Mouse (Mus musculus) liver, embryonic 14.5 days (tissue): Measurements from ENCODE around the gene Itpr1. TPM values are rescaled to one million over a fixed set of nuclear protein-coding genes. Genes with fewer than 3 reads are reported as not detected.

Experiments used
- ATAC-seq: fragments of 200-750 bp; cut with Nextera tagmentation; 2 replicates; pipeline ENCODE4 v1.8.0; 2017; ENCODE audit warnings: moderate number of reproducible peaks, mild to moderate bottlenecking, moderate library complexity; ENCODE audit not compliant: insufficient read depth
- DNase-seq, 3 experiments: peaks; one replicate each; pipeline ENCODE4 v3.0.0-alpha.2; 2012 to 2013; ENCODE audit warnings: low read depth in 3 of 3, low spot score in 3 of 3
- H3K27ac ChIP-seq: fragments of 300-500 bp; sonication (generic); 2 replicates; pipeline ENCODE4 v1.5.1; 2014; ENCODE audit warnings: moderate library complexity, mild to moderate bottlenecking, control low read depth, inconsistent platforms
- H3K27me3 ChIP-seq: fragments of 300-500 bp; sonication (generic); 2 replicates; pipeline ENCODE4 v1.6.1; 2014; ENCODE audit warnings: mild to moderate bottlenecking, low read length, moderate library complexity; ENCODE audit not compliant: control insufficient read depth, insufficient read depth
- H3K36me3 ChIP-seq: fragments of 300-500 bp; sonication (generic); replicated peaks from 2 replicates; pipeline ENCODE4 v1.6.1; 2014; ENCODE audit warnings: low read depth; ENCODE audit not compliant: control insufficient read depth, insufficient read depth
- H3K4me1 ChIP-seq, 2 experiments: fragments of 200-500 bp in 1 of 2; fragments of 300-500 bp in 1 of 2; sonication (generic) in 1 of 2; replicated peaks; 2 replicates each; pipeline ENCODE4 v1.6.1; 2012 to 2014; ENCODE audit warnings: antibody characterized with exemption in 1 of 2, inconsistent platforms in 1 of 2, low read length in 1 of 2; ENCODE audit not compliant: control insufficient read depth in 2 of 2, insufficient read depth in 2 of 2
- H3K4me2 ChIP-seq: fragments of 300-500 bp; sonication (generic); 2 replicates; pipeline ENCODE4 v1.6.1; 2014; ENCODE audit warnings: low read depth, mild to moderate bottlenecking, control low read depth, moderate library complexity
- H3K4me3 ChIP-seq, 2 experiments: fragments of 200-500 bp in 1 of 2; fragments of 300-500 bp in 1 of 2; sonication (generic) in 1 of 2; 2 replicates each; pipeline ENCODE4 v1.5.1; 2012 to 2014; ENCODE audit warnings: low read depth in 2 of 2, low read length in 2 of 2, mild to moderate bottlenecking in 2 of 2, control low read depth in 1 of 2, inconsistent platforms in 1 of 2, moderate library complexity in 1 of 2; ENCODE audit not compliant: insufficient read depth in 1 of 2
- H3K9ac ChIP-seq: fragments of 300-500 bp; sonication (generic); replicated peaks from 2 replicates; pipeline ENCODE4 v1.6.1; 2014; ENCODE audit warnings: mild to moderate bottlenecking, control low read depth, moderate library complexity
- H3K9me3 ChIP-seq: fragments of 300-500 bp; sonication (generic); 2 replicates; pipeline ENCODE4 v1.6.1; 2016; ENCODE audit warnings: low read length, mixed read lengths; ENCODE audit not compliant: control insufficient read depth
- CTCF ChIP-seq: IDR thresholded peaks from 2 replicates; pipeline ENCODE4 v1.5.1; 2016; ENCODE audit warnings: antibody characterized with exemption, low read depth, control low read depth
- EP300 ChIP-seq: IDR thresholded peaks from 2 replicates; pipeline ENCODE4 v1.6.1; 2016; ENCODE audit warnings: antibody characterized with exemption, low read depth
- WGBS: fragments of 180-500 bp; shearing (Covaris S2); extraction: QIAGEN DNeasy Blood & Tissue Kit; methylation state at CpG from one replicate; pipeline ENCODE4 v1.1.7; 2014; ENCODE audit not compliant: insufficient replicate concordance; 5-methylcytosine and 5-hydroxymethylcytosine counted together
- polyA plus RNA-seq, 2 experiments: library from polyadenylated mRNA; depleted of rRNA in 1 of 2; stranded (reverse) in 1 of 2; unstranded in 1 of 2; fragments of >200 nt; fragmentation: Nextera tagmentation in 1 of 2; extraction: Ambion mirVana in 1 of 2; gene quantifications; 2 replicates each; pipeline versions ENCODE4 v1.2.1 to v1.2.3; 2012 to 2014

The Itpr1 gene
- polyA plus RNA-seq, 2 experiments = 1.6 to 3.1 TPM

DNA sequence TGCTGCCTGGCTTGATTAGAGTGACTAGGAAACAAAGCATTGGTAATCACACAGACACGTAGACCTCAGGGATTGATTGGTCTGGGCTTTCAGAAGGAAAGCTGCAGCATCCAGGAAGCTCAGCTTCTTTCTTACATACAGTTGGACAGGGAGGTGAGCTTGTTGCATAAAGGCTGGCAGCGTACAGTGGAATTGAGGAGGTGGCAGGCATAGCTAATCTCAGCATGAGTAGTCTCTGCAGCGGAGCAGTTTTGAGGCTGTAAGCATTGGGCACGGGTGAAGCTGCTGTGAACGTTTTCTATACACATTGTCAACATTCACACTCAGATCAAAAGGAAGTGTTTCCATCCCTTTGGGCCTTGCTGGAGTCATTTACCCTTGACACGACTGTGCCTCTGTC, 124.4 kb downstream of the Itpr1 start:
- no peaks in the 10 kb centered on the region for H3K36me3 ChIP-seq
- no peak for DNase-seq

DNA sequence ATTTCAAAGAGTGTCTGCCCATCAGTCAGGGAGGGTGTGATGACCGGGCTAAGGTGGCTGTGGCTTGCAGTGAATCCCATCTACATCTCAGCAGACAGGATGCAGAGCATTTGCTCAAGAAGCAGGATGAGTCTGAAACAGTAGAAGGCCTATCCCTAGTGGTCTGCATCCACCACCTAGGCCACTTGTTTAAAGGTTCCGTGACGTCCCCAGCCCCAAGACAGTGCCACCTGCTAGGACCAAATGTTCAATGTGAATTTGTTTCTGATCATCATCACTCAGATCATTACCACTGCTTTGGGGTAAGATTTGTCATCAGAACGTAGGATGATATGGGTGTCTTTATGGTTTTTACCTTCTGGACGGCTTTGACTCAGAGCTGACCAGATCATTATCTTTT, 125.5 kb downstream of the Itpr1 start:
- Histone ChIP-seq H3K27ac (no peak overlapping the region), H3K9ac (no peak overlapping the region), H3K4me1 (no peaks in the 10 kb centered on the region), H3K27me3 (no peaks in the 10 kb centered on the region), H3K4me3 (no peak overlapping the region), H3K9me3 (no peaks in the 10 kb centered on the region), H3K36me3 (no peaks in the 10 kb centered on the region), H3K4me2 (no peak overlapping the region)
- TF ChIP-seq EP300 (no peak), CTCF (no peak)
- WGBS = 60% methylated on average over 5 of the region's 5 CpGs
- DNase-seq (no peak), ATAC-seq (no peak)

More for the DNA sequence above, 124.4 kb downstream of the Itpr1 start:
- 68% methylated on average over 6 of the region's 6 CpGs for WGBS
- Histone ChIP-seq H3K9me3 (no peaks in the 10 kb centered on the region), H3K27ac (no peak overlapping the region), H3K4me2 (no peak overlapping the region), H3K27me3 (no peaks in the 10 kb centered on the region), H3K4me1 (no peaks in the 10 kb centered on the region), H3K4me3 (no peak overlapping the region), H3K9ac (no peak overlapping the region)
- TF ChIP-seq EP300 (no peak), CTCF (no peak)
- no peak for ATAC-seq

DNA sequence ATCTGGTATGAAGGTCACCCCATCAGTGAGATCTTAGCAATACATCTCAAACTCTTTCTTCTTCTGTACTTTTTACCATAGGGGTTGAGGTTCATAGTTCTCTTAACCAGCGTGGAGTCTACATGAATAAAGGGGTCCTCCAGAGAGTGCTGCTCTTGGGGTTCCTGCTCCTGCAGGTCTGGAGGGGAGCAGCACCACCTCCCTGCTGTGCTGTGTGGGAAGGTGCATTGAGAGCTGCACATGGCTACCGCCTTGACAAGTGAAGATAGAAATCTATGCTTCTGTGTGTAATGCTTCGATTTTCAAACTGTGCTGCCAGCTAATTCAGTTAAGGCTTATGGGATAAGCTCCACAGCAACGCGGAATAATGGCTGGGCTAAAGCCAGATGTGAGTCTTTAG, 130.1 kb downstream of the Itpr1 start:
- Histone ChIP-seq H3K4me2 (no peak overlapping the region), H3K36me3 (no peaks in the 10 kb centered on the region), H3K9ac (no peak overlapping the region), H3K4me3 (no peak overlapping the region), H3K9me3 (no peaks in the 10 kb centered on the region), H3K4me1 (no peaks in the 10 kb centered on the region), H3K27ac (no peak overlapping the region), H3K27me3 (no peaks in the 10 kb centered on the region)
- ATAC-seq (no peak), DNase-seq (no peak)
- TF ChIP-seq CTCF = no peak
- no peak for TF ChIP-seq EP300
- WGBS = 67% methylated on average over 5 of the region's 5 CpGs

DNA sequence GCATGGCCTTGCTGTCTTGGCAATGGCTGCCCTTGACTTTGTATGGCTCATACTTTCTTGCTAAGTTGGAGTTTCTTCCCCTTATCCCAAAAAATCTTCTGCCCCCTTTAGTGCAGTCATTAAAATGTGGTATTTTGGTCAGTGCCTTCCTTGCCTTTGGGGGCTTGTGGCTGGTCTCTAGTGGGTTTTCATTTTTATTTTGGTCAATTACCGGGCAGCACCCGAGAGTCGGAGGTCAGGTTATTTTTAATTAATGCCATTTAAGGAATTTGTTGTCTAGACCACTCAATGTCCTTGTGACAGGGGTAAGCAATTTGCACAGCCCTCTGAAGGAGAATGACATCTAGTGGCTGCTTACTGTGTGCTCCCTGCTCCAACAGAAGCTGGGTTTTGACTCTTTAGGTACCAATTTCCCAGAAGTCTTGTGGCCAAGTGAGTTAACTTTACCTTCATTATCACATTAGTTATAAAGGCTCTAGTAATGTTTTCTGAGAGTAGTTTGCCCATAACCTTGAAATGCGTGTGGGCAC, 130.9 kb downstream of the Itpr1 start:
- Histone ChIP-seq H3K27me3 (no peaks in the 10 kb centered on the region), H3K4me1 (no peaks in the 10 kb centered on the region), H3K9ac (no peak overlapping the region), H3K9me3 (no peaks in the 10 kb centered on the region), H3K4me3 (no peak overlapping the region), H3K27ac (no peak overlapping the region), H3K4me2 (no peak overlapping the region), H3K36me3 (no peaks in the 10 kb centered on the region)
- DNase-seq (no peak), ATAC-seq (no peak)
- TF ChIP-seq EP300 (no peak), CTCF (no peak)
- 73% methylated on average over 4 of the region's 4 CpGs for WGBS

DNA sequence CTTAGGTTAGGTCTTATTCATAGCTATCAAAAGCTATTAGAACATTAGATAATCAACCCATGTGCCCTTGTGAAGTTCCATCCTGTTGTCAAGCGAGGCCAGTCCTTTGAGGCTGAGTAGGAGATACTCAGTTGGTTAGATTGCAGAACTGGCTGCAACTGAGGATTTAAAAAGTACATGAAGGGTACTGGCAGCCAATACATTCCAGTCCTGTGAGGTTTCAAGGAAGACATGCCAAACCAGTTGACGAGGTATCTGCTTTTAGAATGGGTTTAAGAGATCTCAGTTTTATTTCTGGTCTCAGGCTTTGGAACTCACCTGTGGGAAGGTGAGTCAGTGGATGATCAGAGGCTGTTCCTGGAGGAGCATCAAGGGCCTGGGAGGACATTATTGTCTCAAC, 137.9 kb downstream of the Itpr1 start:
- TF ChIP-seq CTCF = no peak
- TF ChIP-seq EP300 = no peak
- no peak overlapping the region for H3K9ac ChIP-seq
- no peak for ATAC-seq
- H3K36me3 ChIP-seq = no peaks in the 10 kb centered on the region
- H3K27ac ChIP-seq = no peak overlapping the region
- no peaks in the 10 kb centered on the region for H3K9me3 ChIP-seq
- H3K4me3 ChIP-seq = no peak overlapping the region
- DNase-seq = no peak
- WGBS = 51% methylated on average over 2 of the region's 2 CpGs
- no peak overlapping the region for H3K4me2 ChIP-seq
- H3K4me1 ChIP-seq = no peaks in the 10 kb centered on the region
- H3K27me3 ChIP-seq = no peaks in the 10 kb centered on the region
